Mouse (Mus musculus): ENCODE results near the gene Crybb3. TPM values are rescaled to one million over a fixed set of nuclear protein-coding genes. Genes with fewer than 3 reads are reported as not detected.

Gene Crybb3
- total and polyA plus RNA-seq, 3 experiments = not detected

DNA sequence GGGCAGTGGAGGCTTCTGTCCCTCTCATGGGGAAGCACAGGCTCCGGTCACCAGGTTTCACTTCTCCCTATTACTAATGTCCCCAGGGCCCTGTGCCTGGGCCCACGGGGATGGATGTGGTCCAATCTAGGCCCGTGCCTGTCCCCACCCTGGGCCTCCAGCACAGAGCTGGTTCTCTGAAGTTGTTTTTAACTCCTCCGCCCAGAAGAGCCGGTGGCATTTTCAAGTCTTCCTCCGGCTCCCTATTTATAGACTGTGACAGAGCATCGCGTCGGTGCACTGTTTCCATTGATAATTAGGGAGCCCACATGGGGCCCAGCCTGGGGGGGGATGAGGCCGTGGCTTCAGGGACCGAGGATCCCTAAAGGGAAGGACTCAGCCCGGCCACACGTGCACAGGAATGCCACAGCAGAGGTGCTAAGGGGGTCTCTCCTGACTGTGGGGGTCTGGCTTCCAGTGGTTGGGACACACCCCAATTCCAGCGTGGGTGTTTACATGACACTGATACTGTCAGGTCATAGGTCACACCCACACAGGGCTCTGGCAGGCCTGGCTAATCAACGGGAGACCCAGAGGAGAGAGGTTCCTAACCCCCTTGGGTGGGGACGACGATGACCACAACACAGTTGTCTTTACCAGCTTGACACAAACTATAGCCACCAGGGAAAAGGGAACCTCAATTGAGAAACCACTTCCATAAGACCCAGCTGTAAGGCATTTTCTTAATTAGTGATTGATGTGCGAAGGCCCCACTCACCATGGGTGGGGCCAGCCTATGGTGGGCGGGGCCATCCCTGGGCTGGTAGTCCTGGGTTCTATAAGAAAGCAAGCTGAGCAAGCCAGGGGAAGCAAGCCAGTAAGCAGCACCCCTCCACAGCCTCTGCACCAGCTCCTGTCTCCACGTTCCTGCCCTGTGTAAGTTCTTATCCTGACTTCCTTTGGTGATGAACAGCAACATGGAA lies 33.2 kb upstream of the Crybb3 start:
- Histone ChIP-seq H3K9me3 (replicated peaks; ENCODE audit: low read length) (no peaks in the 10 kb centered on the region), H3K36me3 (replicated peaks in 1 of 2; ENCODE audit: control insufficient read depth in 1 of 2, insufficient read depth in 1 of 2, low read length in 1 of 2) (peaks cover 0 to 2% of the 10 kb centered on the region in 2 experiments), H3K27ac (ENCODE audit: insufficient read depth, low read depth) (peak overlapping the region; percentile 67), H3K79me2 (replicated peaks; ENCODE audit: control insufficient read depth, extremely low read depth, insufficient read depth, poor library complexity, severe bottlenecking) (no peaks in the 10 kb centered on the region), H3K9ac (ENCODE audit: insufficient read depth, low read depth) (no peak overlapping the region), H3K4me2 (ENCODE audit: insufficient read depth, low read depth, poor library complexity, severe bottlenecking) (no peak overlapping the region), H3K4me3 (replicated peaks in 1 of 3; ENCODE audit: low read depth in 2 of 3, low read length in 2 of 3, poor library complexity in 1 of 3) (no peak overlapping the region), H3K4me1 (ENCODE audit: control insufficient read depth in 1 of 2, insufficient read depth in 2 of 2) (peaks cover 17 to 86% of the 10 kb centered on the region in 2 experiments), H3K27me3 (replicated peaks) (no peaks in the 10 kb centered on the region)
- TF ChIP-seq UBTF (IDR thresholded peaks at IDR 0.05; ENCODE audit: low read depth, low read length) = no peak
- peak; percentile 53 for TF ChIP-seq TCF12 (IDR thresholded peaks at IDR 0.05; ENCODE audit: low read depth, low read length)
- no peak for TF ChIP-seq MAFK (IDR thresholded peaks at IDR 0.05; ENCODE audit: insufficient replicate concordance, low read length)
- TF ChIP-seq NRF1 (IDR thresholded peaks at IDR 0.05; ENCODE audit: low read depth, low read length) = no peak
- TF ChIP-seq PAX5 (IDR thresholded peaks at IDR 0.05; ENCODE audit: low read length) = no peak
- TF ChIP-seq SIN3A (IDR thresholded peaks at IDR 0.05; ENCODE audit: low read length) = 0 out of 2 replicates have a peak, but pooled peaks have one; percentile 14
- no peak for TF ChIP-seq CHD2 (IDR thresholded peaks at IDR 0.05; ENCODE audit: low read length)
- TF ChIP-seq E2F4 (IDR thresholded peaks at IDR 0.05; ENCODE audit: insufficient replicate concordance, low read depth, low read length) = no peak
- TF ChIP-seq NELFE (IDR thresholded peaks at IDR 0.05; ENCODE audit: low read depth, low read length) = 0 out of 2 replicates have a peak, but pooled peaks have one; percentile 17
- peak; percentile 59 for TF ChIP-seq RCOR1 (conservative IDR thresholded peaks at IDR 0.05; ENCODE audit: low read depth, low read length)
- no peak for TF ChIP-seq HCFC1 (IDR thresholded peaks at IDR 0.05; ENCODE audit: low read depth, low read length)
- TF ChIP-seq USF2 (conservative IDR thresholded peaks at IDR 0.05; ENCODE audit: low read depth, low read length) = no peak
- 0 out of 2 replicates have a peak, but pooled peaks have one; percentile 16 for TF ChIP-seq KAT2A (IDR thresholded peaks at IDR 0.05; ENCODE audit: insufficient replicate concordance, low read length)
- TF ChIP-seq ZKSCAN1 (IDR thresholded peaks at IDR 0.05; ENCODE audit: borderline replicate concordance, low read depth, low read length) = no peak
- TF ChIP-seq MYC (IDR thresholded peaks at IDR 0.05; ENCODE audit: low read depth, low read length) = no peak
- no peak for TF ChIP-seq ZC3H11A (IDR thresholded peaks at IDR 0.05; ENCODE audit: low read depth, low read length)
- TF ChIP-seq SMC3 (IDR thresholded peaks at IDR 0.05; ENCODE audit: low read depth, low read length) = no peak
- no peak for TF ChIP-seq RAD21 (IDR thresholded peaks at IDR 0.05; ENCODE audit: low read depth, low read length)
- TF ChIP-seq GABPA (IDR thresholded peaks at IDR 0.05; ENCODE audit: insufficient replicate concordance, low read depth, low read length) = no peak
- no peak for TF ChIP-seq CTCF (conservative IDR thresholded peaks at IDR 0.05 in 1 of 2, IDR thresholded peaks at IDR 0.05 in 1 of 2; ENCODE audit: low read depth in 2 of 2, low read length in 2 of 2)
- peak; percentile 81 for TF ChIP-seq EP300 (IDR thresholded peaks at IDR 0.05; ENCODE audit: low read length)
- TF ChIP-seq MEF2A (IDR thresholded peaks at IDR 0.05; ENCODE audit: borderline replicate concordance, low read depth, low read length) = peak; percentile 91
- TF ChIP-seq TBP (conservative IDR thresholded peaks at IDR 0.05; ENCODE audit: low read depth, low read length) = no peak
- TF ChIP-seq ELF1 (IDR thresholded peaks at IDR 0.05; ENCODE audit: low read depth, low read length) = no peak
- TF ChIP-seq POLR2A (IDR thresholded peaks at IDR 0.05; ENCODE audit: low read depth, low read length) = no peak
- no peak for TF ChIP-seq CHD1 (IDR thresholded peaks at IDR 0.05; ENCODE audit: low read depth, low read length)
- TF ChIP-seq ETS1 (conservative IDR thresholded peaks at IDR 0.05; ENCODE audit: low read depth, low read length) = peak; percentile 83
- TF ChIP-seq ZNF384 (IDR thresholded peaks at IDR 0.05; ENCODE audit: low read depth, low read length) = no peak
- TF ChIP-seq USF1 (IDR thresholded peaks at IDR 0.05; ENCODE audit: low read depth, low read length) = no peak
- TF ChIP-seq ZMIZ1 (IDR thresholded peaks at IDR 0.05; ENCODE audit: low read depth, low read length) = no peak
- TF ChIP-seq MXI1 (IDR thresholded peaks at IDR 0.05; ENCODE audit: low read depth, low read length) = no peak
- no peak for TF ChIP-seq JUND (conservative IDR thresholded peaks at IDR 0.05; ENCODE audit: low read depth, low read length)
- peak; percentile 95 for TF ChIP-seq BHLHE40 (IDR thresholded peaks at IDR 0.05; ENCODE audit: low read depth, low read length)
- TF ChIP-seq IRF4 (IDR thresholded peaks at IDR 0.05; ENCODE audit: low read depth, low read length) = peak; percentile 84
- TF ChIP-seq MAX (IDR thresholded peaks at IDR 0.05; ENCODE audit: low read length) = peak; percentile 56; the same call in 1 of the 2 replicates
- TF ChIP-seq MAZ (IDR thresholded peaks at IDR 0.05; ENCODE audit: low read depth, low read length) = 0 out of 2 replicates have a peak, but pooled peaks have one; percentile 34
- TF ChIP-seq JUN (IDR thresholded peaks at IDR 0.05; ENCODE audit: insufficient read depth, low read depth, low read length) = no peak
- TF ChIP-seq POLR2AphosphoS2 (IDR thresholded peaks at IDR 0.05; ENCODE audit: low read depth, low read length) = no peak
- DNase-seq (ENCODE audit: extremely low read depth) = peak; percentile 88
- in situ Hi-C loops (cut with MboI; ENCODE audit: low pct_ligation_motif_present, low pct_unique_long_range_greater_than_20kb, low sequenced_read_pairs) = no loop called here
- dilution Hi-C loops (cut with MboI; ENCODE audit: extremely low pct_ligation_motif_present, extremely low pct_unique_long_range_greater_than_20kb, low sequenced_read_pairs) = no loop called here
